Mouse (Mus musculus) cerebral cortex, adult 2 months (tissue): Measurements from ENCODE around the gene Trrap.

Source experiments
- WGBS: fragments of 180-500 bp; shearing (Covaris S2); methylation state at CpG from one replicate; pipeline ENCODE4 v1.1.7; 2018; 5-methylcytosine and 5-hydroxymethylcytosine counted together

The Trrap gene

DNA sequence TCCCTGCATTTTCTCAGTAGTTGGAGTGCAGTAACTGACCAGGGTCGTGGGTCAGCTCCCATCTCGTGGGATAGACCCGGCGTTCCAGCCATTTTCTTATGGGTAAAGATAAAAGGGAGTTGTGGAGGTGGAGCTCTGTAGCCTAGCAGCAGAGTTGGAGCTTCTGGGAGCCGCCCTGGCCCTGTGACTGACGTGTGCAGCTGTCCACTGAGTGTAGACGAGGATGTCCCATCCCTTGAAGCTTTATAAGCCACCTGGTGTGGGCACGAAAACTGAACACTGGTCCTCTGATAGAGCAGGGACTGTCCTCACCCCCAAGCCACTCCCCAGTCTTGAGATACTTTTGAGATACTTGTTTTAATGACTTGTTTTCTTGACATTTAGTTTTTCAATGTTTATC lies 13.1 kb downstream of the Trrap start:
- WGBS: 81% methylated on average over 8 of the region's 8 CpGs

DNA sequence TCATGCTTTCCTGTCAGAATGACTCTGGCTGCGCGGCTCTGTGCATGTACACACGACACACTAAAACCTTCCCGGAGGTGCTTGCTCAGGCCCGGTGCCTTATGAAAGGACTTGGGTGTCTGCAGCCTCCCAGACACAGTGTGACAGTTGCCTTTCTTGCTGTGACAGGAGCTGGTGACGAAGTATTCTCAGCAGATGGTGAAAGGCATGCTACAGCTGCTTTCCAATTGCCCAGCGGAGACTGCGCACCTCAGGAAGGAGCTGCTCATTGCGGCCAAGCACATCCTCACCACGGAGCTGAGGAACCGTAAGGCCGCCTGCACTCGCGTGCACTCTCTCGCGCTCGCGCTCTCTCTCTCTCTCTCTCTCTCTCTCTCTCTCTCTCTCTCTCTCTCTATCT lies 18.9 kb downstream of the Trrap start:
- 93% methylated on average over 18 of the region's 18 CpGs for WGBS

DNA sequence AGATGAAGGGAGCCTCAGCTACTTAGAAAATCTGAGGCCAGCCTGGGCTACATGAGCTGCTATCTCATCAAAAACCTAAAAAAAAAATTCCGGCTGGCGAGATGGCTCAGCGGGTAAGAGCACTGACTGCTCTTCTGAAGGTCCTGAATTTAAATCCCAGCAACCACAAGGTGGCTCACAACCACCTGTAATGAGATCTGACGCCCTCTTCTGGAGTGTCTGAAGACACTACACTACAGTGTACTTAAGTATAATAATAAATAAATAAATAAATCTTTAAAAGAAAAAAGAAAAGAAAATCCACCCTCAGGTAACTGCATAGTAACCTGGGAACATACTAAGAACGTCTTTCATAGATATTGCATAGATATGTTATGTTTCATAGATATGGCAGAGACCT lies 25.8 kb downstream of the Trrap start:
- WGBS: 77% methylated on average over 5 of the region's 5 CpGs

DNA sequence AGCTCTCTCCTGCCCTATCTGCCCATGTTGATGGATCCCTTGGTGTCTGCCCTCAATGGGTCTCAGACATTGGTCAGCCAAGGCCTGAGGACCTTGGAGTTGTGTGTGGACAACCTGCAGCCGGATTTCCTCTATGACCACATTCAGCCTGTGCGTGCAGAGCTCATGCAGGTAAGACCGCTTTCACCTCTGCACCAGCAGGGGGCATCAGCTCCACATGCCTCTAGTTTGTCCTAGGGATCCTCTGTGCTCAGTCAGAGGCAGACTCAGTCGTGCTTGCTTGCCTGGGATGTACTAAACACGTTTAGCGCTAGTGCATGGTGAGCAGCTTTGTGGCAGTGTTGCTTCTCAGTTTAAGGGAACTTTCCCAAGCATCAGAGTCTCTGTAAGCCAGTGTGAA lies 27.2 kb downstream of the Trrap start:
- 60% methylated on average over 6 of the region's 6 CpGs for WGBS

DNA sequence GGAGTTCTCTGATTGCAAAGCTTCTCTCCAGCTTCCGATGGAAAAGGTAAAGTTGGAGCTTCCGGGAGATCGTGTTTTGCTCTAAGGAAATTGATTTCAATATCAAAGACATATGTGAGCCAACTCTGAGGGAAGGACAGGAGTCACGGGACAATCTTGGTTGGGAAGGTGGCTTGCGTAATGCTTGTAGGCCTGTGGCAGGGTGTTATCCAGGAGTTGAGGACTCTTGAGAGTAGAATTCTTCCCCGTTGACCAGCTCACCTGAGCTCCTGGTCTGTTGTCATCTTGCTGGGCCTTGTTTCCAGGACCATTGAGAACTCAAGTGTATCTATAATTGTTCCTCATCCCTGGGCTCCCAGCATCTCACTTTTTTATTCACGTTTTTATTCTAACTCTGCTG lies 29.6 kb downstream of the Trrap start:
- WGBS: 96% methylated on average over 7 of the region's 7 CpGs

- 81% methylated on average over 8 of the region's 8 CpGs for WGBS
These were observed 35.5 kb downstream of the Trrap start for GRCm38 (mm10) chr5:144803066-144803465.

GRCm38 (mm10) chr5:144804181-144804580 lies 36.6 kb downstream of the Trrap start:
- WGBS: 84% methylated on average over 7 of the region's 7 CpGs

GRCm38 (mm10) chr5:144806931-144807330 lies 39.4 kb downstream of the Trrap start:
- 92% methylated on average over 10 of the region's 10 CpGs for WGBS

DNA sequence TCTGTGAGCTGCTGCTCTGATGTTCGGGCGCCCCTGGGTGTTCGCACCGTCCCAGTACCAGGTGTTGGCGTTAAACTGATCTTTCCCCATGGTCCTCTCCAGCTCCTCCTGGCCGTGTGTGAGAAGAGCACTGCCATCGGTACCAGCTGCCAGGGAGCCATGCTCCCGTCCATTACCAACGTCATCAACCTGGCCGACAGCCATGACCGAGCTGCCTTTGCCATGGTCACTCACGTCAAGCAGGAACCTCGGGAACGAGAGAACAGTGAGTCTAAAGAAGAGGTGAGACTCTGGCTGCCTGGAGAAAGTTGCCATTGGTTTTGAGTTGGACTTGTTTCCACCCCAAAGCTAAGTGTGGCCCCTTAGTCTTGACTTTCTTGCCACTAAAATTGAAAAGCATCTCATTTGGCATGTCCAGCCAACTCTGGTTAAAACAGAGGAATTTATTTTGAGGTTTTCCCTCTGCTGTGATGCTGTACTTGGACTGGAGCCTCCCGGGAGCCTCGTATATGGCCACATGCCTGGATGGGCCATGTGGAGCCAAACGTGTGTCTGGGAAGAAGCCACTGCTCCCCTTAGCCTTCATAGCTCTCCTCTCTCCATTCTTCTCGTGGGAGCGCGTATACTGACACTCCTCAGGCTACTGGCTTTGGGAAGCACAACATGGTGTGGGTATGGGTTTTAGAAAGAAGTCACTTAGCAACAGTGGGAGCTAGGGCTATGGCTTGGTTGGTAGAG lies 61.0 kb downstream of the Trrap start:
- 63% methylated on average over 20 of the region's 20 CpGs for WGBS

DNA sequence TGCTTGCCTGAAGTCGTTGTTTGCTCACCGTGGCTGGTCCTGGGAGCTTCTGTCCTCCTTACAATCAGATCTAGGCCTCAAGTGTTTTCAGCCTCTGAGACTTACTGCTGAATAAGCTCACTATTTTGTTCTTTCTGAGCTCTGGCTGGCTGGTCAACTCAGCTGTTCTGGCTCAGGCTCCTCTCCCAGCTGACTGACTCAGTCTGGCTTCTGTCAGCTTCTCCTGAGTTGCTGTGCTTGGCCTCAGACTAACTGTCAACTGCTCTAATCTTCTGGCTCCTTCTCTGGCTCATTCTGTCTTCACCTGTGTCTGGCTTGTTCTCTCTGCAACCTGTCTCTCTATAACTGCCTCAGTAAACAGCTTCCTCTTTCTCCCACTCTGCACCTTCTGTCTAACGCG lies 62.1 kb downstream of the Trrap start:
- WGBS: 52% methylated on average over 4 of the region's 4 CpGs

- WGBS: 69% methylated on average over 9 of the region's 9 CpGs
These were observed 64.4 kb downstream of the Trrap start for GRCm38 (mm10) chr5:144831840-144832469.

DNA sequence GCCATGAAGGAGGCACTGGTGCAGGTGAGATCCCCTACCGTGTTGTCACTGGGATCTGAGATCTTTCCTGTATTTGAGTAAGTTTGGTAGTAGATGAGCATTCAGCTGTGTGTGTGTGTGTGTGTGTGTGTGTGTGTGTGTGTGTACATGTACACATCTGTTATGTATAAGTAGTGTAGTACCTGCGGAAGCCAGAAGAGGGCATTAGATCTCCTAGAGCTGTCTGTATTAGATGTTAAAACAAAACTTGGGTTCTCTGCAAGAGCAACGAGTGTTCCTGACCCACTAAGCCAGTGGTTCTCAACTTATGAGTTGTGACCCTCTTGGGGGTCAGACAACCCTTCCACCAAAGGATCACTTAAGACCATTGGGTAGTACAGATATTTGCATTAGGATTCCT lies 68.6 kb downstream of the Trrap start:
- WGBS: 81% methylated on average over 3 of the region's 3 CpGs

DNA sequence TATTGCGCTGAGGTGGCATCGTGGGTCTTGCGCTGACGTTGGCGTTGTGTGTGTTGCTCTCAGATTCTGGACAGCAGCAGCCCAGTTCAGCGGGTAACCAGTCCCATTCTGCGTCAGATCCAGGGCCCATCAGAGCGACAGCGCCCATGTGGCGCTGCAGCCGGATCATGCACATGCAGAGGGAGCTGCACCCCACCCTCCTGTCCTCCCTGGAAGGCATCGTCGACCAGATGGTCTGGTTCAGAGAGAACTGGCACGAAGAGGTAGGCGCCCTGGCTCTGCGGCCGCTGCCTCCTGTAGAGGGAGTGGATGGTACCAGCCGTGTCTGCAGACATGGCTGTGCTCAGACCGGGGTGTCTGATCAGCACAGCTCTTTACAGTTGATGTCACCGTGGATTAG lies 77.8 kb downstream of the Trrap start:
- 77% methylated on average over 20 of the region's 20 CpGs for WGBS

GRCm38 (mm10) chr5:144848735-144849134 lies 81.2 kb downstream of the Trrap start:
- 44% methylated on average over 5 of the region's 5 CpGs for WGBS

DNA sequence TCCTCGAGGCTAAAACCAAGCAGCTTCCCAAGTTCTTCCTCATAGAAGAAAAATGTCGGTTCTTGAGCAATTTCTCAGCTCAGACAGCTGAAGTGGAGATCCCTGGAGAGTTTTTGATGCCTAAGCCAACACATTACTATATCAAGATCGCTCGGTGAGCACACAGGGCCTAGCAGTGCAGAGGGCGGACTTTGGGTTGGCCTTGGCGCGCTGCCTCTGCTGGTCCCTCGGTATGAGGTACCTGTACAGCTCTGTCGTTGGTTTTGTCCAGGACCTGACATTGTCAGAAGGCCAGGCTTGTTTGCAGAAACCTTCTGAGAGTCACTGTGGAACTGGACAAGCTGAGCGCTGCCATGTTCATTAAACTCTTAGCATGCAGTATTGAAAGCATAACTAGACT lies 82.4 kb downstream of the Trrap start:
- 90% methylated on average over 10 of the region's 10 CpGs for WGBS

DNA sequence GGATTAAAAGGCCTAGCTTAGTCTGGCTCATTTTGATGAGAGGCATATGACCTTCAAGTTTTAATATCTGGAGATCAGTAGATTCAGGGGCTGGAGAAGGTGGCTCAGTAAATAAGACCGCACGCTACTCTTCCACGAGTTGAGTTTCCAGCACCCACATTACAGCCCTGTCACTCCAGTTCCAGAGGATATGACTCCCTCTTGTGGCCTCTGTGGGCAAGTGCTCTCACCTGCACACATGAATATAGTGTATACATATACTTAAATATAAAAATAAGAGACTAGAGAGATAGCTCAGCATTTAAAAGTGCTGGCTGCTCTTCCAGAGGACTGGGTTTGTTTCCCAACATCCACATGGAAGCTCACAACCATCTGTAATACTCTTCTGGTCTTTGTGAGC lies 84.3 kb downstream of the Trrap start:
- 87% methylated on average over 3 of the region's 3 CpGs for WGBS

DNA sequence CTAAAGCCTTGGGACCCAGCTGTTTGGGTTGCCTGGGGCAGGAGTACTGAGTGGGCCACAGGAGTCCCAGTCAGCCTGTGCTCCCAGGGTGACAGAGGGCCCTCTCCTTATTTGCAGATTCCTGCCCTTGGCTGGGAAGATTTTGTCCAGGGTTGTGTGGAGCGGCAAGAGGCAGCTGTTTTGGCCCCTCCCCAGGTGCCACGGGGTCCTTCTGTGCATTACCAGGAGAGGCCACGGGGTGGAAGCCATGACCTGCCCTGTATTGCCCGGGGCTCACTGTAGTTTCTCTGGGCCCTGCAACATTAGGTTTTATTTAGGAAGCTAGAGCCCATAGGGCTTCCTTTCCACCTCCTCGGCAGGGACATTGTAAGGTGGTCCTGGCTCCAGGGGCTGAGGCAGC lies 86.4 kb downstream of the Trrap start:
- WGBS: 82% methylated on average over 5 of the region's 5 CpGs

GRCm38 (mm10) chr5:144855936-144856335 lies 88.4 kb downstream of the Trrap start:
- 67% methylated on average over 6 of the region's 6 CpGs for WGBS

DNA sequence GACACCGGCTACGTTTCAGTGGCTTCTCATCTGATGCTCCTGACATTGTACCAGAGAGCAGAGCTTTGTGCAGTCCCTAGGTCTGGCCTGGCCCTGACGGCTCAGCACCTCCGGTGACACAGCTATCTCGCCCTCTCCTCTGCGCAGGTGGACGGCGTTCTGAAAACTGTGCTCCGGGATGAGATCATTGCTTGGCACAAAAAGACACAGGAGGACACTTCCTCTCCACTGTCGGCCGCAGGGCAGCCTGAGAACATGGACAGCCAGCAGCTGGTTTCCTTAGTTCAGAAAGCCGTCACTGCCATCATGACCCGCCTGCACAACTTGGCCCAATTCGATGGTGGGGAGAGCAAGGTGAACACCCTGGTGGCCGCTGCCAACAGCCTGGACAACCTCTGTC lies 91.0 kb downstream of the Trrap start:
- WGBS: 88% methylated on average over 15 of the region's 15 CpGs

GRCm38 (mm10) chr5:144859284-144859683 lies 91.8 kb downstream of the Trrap start:
- 76% methylated on average over 9 of the region's 9 CpGs for WGBS

GRCm38 (mm10) chr5:144860913-144861312 lies 93.4 kb downstream of the Trrap start:
- 77% methylated on average over 8 of the region's 8 CpGs for WGBS

- WGBS: 57% methylated on average over 8 of the region's 8 CpGs
These were observed 99.4 kb downstream of the Trrap start for GRCm38 (mm10) chr5:144866923-144867322.

DNA sequence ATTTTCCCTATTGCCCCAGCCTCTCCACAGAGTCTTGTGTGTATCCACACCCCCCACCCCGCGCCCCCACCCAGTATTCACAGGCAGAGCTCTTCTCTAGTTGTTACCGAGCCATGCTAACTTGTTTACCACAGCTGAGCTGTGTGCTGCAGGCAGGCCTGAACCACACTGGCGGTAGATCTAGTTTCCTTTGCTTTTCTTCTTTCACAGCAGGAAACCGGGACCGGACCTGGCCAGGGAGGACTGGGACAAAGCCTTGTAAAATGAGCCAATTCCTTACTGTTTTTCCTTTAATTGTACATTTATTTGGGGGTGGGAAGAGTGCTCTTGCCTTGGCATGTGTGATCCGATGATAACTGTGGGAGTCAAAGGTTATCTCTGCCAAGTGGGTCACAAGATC lies 101.9 kb downstream of the Trrap start:
- WGBS: 62% methylated on average over 7 of the region's 7 CpGs

DNA sequence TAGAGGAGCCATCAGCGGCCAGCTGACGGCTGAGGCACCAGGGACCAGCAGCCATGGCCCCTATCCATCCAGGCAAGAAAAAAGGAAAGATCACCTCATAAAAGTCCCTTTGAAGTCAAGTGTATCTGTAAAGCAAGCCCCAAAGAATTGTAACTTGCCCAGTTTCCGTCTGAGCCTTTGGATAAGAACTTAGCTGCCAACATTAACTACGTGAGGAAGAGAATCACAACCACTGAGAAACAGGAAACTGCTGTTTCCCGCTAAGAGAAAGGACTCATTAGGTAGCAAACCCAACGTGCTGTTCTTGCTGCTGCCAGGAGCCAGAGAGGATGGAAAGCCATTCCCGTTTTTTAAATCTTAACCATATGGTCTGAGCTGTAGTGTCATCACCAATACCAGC lies 103.2 kb downstream of the Trrap start:
- 67% methylated on average over 7 of the region's 7 CpGs for WGBS
